Mouse (Mus musculus) neural tube, embryonic 15.5 days (tissue): ENCODE data around the gene Tmem164. TPM values are rescaled to one million over a fixed set of nuclear protein-coding genes. Genes with fewer than 3 reads are reported as not detected.
A peak's percentile ranks its signal among the peaks of the same experiment; 100 is the strongest.
"Not testable (repeated sequence)": the region's sequence is repeated elsewhere in the genome, so short reads cannot be mapped to it uniquely, and the experiment has no call there.

Experiments
- ATAC-seq: fragments of 200-750 bp; cut with Nextera tagmentation; 2 replicates; pipeline ENCODE4 v1.8.0; 2017; ENCODE audit warnings: mild to moderate bottlenecking, moderate TSS enrichment, moderate library complexity; ENCODE audit not compliant: low FRiP score
- H3K27ac ChIP-seq: fragments of 300-500 bp; sonication (generic); replicated peaks from 2 replicates; pipeline ENCODE4 v1.5.1; 2015; ENCODE audit warnings: mild to moderate bottlenecking, inconsistent platforms
- H3K27me3 ChIP-seq: fragments of 300-500 bp; sonication (generic); replicated peaks from 2 replicates; pipeline ENCODE4 v1.6.1; 2015; ENCODE audit warnings: inconsistent platforms
- H3K36me3 ChIP-seq: fragments of 300-500 bp; sonication (generic); 2 replicates; pipeline ENCODE4 v1.6.1; 2015; ENCODE audit warnings: inconsistent platforms
- H3K4me1 ChIP-seq: fragments of 300-500 bp; sonication (generic); 2 replicates; pipeline ENCODE4 v1.6.1; 2015; ENCODE audit warnings: inconsistent platforms
- H3K4me2 ChIP-seq: fragments of 300-500 bp; sonication (generic); 2 replicates; pipeline ENCODE4 v1.6.1; 2015; ENCODE audit warnings: inconsistent platforms, mild to moderate bottlenecking, moderate library complexity
- H3K4me3 ChIP-seq: fragments of 300-500 bp; sonication (generic); replicated peaks from 2 replicates; pipeline ENCODE4 v1.5.1; 2015; ENCODE audit warnings: mild to moderate bottlenecking, inconsistent platforms
- H3K9ac ChIP-seq: fragments of 300-500 bp; sonication (generic); replicated peaks from 2 replicates; pipeline ENCODE4 v1.6.1; 2015; ENCODE audit warnings: mild to moderate bottlenecking, inconsistent platforms
- H3K9me3 ChIP-seq: fragments of 300-500 bp; sonication (generic); replicated peaks from 2 replicates; pipeline ENCODE4 v1.6.1; 2016; ENCODE audit warnings: inconsistent platforms
- WGBS: fragments of 180-500 bp; shearing (Covaris S2); methylation state at CpG from one replicate; pipeline ENCODE4 v1.1.7; 2015; ENCODE audit warnings: mixed read lengths; 5-methylcytosine and 5-hydroxymethylcytosine counted together
- polyA plus RNA-seq: library from polyadenylated mRNA; unstranded; fragments of >200 nt; fragmentation: Nextera tagmentation; extraction: Ambion mirVana; gene quantifications from 2 replicates; pipeline ENCODE4 v1.2.1, GENCODE M21; 2015

Gene Tmem164
- 24.4 and 28.7 TPM in 2 replicates for polyA plus RNA-seq

GRCm38 (mm10) chrX:142681056-142681615 lies at the start of gene Tmem164:
Tmem164 (plus strand) TSS chrX:142681406.
- peak within 1 kb of the TSS; percentile 54 for H3K9ac ChIP-seq
- H3K36me3 ChIP-seq, result no peaks in the 10 kb centered on the region
- peak within 1 kb of the TSS; percentile 56 for H3K4me3 ChIP-seq
- H3K4me2 ChIP-seq, result peak within 1 kb of the TSS; percentile 63
- H3K4me1 ChIP-seq, result peaks cover 32% of the 10 kb centered on the region
- H3K27me3 ChIP-seq, result peaks cover 4% of the 10 kb centered on the region; the same call in 1 of the 2 replicates
- peak within 1 kb of the TSS; percentile 87 for H3K27ac ChIP-seq
- peak; percentile 82 for ATAC-seq
- no peaks in the 10 kb centered on the region for H3K9me3 ChIP-seq
- WGBS, result 15% methylated on average over 27 of the region's 38 CpGs

DNA sequence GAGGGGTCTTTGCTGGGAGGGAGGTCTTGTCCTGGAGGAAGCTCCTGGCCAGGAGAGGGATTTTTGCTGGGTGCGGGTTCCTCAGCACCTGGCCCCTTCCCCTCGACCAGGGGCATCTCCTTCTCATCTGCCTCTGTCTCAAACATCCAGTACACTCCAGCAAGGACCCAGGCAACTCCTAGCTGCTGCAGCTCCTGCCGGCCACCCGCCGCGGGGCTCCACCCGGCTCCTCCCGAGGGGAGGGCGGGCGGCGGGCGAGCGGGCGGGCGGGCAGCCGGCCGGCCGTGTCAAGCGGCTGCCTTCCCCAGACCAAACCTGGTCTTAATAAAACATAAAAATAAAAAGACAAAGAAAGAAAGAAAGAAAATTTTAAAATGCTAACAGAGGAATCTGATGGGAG lies 48.2 kb upstream of the Tmem164 start:
- not testable (repeated sequence) for ATAC-seq, H3K4me1 ChIP-seq, H3K9ac ChIP-seq, H3K27me3 ChIP-seq, H3K36me3 ChIP-seq, H3K4me3 ChIP-seq, H3K9me3 ChIP-seq, H3K27ac ChIP-seq
- 20% methylated on average over 13 of the region's 19 CpGs for WGBS
- peak overlapping the region; percentile 34 for H3K4me2 ChIP-seq

DNA sequence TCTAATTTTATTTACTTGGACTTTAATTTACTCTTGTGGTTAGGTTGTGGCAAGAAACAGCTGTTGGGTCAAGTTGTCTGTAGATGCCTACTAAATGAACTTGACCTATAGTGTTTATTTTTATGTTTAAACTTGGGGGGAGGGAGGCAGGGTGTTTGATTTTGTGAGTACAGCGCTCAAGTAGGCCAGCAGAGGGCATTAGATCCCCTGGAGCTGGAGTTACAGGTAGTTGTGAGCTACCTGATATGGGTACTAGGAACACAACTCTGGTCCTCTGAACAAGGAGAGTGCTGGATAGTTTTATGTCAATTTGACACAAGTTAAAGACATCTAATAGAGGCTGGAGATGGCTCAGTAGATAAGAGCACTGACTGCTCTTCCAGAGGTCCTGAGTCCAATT lies 34.0 kb upstream of the Tmem164 start:
- Histone ChIP-seq H3K9me3 (no peaks in the 10 kb centered on the region), H3K36me3 (no peaks in the 10 kb centered on the region), H3K4me3 (no peak overlapping the region), H3K4me1 (no peaks in the 10 kb centered on the region), H3K27me3 (no peaks in the 10 kb centered on the region), H3K9ac (no peak overlapping the region), H3K27ac (no peak overlapping the region), H3K4me2 (no peak overlapping the region)
- 78% methylated on average over 1 of the region's 1 CpGs for WGBS
- ATAC-seq, result no peak

- ATAC-seq, result no peak
- no peak overlapping the region for H3K4me3 ChIP-seq
- 66% methylated on average over 6 of the region's 6 CpGs for WGBS
Measured at GRCm38 (mm10) chrX:142650117-142650764, 31.0 kb upstream of the Tmem164 start.

GRCm38 (mm10) chrX:142664704-142665422 lies 16.3 kb upstream of the Tmem164 start:
- Histone ChIP-seq H3K36me3 (no peaks in the 10 kb centered on the region), H3K27me3 (peaks cover 25% of the 10 kb centered on the region), H3K4me1 (no peaks in the 10 kb centered on the region), H3K4me3 (no peak overlapping the region), H3K9me3 (no peaks in the 10 kb centered on the region), H3K4me2 (no peak overlapping the region), H3K27ac (no peak overlapping the region), H3K9ac (no peak overlapping the region)
- ATAC-seq, result no peak
- 82% methylated on average over 4 of the region's 4 CpGs for WGBS

More at GRCm38 (mm10) chrX:142650117-142650764, 31.0 kb upstream of the Tmem164 start:
- H3K27me3 ChIP-seq, result no peaks in the 10 kb centered on the region
- no peak overlapping the region for H3K4me2 ChIP-seq
- no peaks in the 10 kb centered on the region for H3K4me1 ChIP-seq
- H3K27ac ChIP-seq, result no peak overlapping the region
- H3K9ac ChIP-seq, result no peak overlapping the region
- H3K36me3 ChIP-seq, result no peaks in the 10 kb centered on the region
- no peaks in the 10 kb centered on the region for H3K9me3 ChIP-seq

- Histone ChIP-seq H3K9me3 (no peaks in the 10 kb centered on the region), H3K4me3 (no peak overlapping the region), H3K36me3 (no peaks in the 10 kb centered on the region), H3K4me2 (no peak overlapping the region), H3K4me1 (no peaks in the 10 kb centered on the region), H3K27me3 (peaks cover 25% of the 10 kb centered on the region), H3K9ac (no peak overlapping the region), H3K27ac (no peak overlapping the region)
- no peak for ATAC-seq
Measured at GRCm38 (mm10) chrX:142665423-142665805, 15.8 kb upstream of the Tmem164 start.

DNA sequence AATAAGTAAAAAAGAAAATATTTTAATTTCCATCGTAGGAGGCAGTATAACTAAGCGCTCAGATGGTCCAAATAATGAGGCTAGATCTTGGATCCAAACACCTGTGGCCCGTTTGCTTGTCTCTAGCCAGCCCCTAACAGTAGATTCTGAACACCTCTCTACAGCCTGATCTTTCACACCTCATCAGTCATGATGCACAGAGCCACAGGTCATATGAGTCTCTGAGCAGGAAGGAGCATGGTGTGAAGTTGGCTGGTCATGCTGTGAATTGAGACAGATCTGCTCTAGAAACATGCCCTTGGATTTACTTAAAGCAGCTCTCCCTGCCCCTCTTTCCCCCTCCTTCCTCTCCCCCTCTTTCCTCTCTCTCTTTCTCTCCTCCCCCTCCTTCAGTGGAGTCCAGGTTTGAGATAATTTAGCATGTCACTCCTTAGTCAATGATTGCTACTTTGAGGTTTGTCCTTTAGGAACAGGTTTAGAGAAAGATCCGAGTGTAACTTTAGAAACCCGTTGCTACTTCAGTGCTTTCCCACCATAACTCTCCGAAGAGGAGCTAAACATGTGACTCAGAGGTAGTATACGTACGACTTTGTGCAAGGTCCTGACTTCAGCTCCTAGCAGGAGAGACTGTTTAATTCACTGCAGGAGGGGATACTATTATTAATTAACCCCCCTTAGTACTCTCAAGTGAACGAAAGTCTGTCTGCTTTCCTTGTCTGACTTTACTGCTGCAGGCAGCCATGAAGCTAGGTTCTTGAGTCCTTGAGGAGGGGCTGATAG lies 11.7 kb upstream of the Tmem164 start:
- Histone ChIP-seq H3K4me2 (no peak overlapping the region), H3K36me3 (no peaks in the 10 kb centered on the region), H3K9me3 (no peaks in the 10 kb centered on the region), H3K9ac (no peak overlapping the region), H3K27me3 (peaks cover 18% of the 10 kb centered on the region), H3K4me1 (no peaks in the 10 kb centered on the region), H3K27ac (no peak overlapping the region), H3K4me3 (no peak overlapping the region)
- no peak for ATAC-seq
- WGBS, result 70% methylated on average over 9 of the region's 9 CpGs

DNA sequence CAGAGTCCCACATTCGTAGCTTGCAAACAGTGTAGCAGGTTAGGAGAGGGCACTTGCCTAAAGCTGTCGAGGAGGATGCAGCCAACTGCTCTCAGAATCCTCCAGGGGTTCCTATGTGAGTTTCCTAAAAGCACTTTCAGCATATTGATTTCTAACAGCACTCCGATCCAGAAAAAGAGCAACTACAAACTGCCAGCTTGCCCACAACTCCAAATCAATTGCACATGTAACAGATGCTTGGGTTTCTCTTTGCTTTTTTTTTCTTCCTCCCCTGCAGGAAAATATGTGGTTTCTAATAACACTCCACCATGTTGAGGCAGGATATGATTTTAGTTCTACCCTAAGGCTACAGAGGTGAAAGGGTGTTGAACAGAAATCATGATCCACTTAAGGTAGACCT lies 11.1 kb upstream of the Tmem164 start:
- H3K36me3 ChIP-seq, result no peaks in the 10 kb centered on the region
- no peaks in the 10 kb centered on the region for H3K9me3 ChIP-seq
- H3K4me2 ChIP-seq, result no peak overlapping the region
- no peak overlapping the region for H3K27ac ChIP-seq
- H3K4me1 ChIP-seq, result no peaks in the 10 kb centered on the region
- no peak for ATAC-seq
- 56% methylated on average over 3 of the region's 3 CpGs for WGBS
- no peak overlapping the region for H3K4me3 ChIP-seq
- no peak overlapping the region for H3K9ac ChIP-seq
- peaks cover 18% of the 10 kb centered on the region for H3K27me3 ChIP-seq

DNA sequence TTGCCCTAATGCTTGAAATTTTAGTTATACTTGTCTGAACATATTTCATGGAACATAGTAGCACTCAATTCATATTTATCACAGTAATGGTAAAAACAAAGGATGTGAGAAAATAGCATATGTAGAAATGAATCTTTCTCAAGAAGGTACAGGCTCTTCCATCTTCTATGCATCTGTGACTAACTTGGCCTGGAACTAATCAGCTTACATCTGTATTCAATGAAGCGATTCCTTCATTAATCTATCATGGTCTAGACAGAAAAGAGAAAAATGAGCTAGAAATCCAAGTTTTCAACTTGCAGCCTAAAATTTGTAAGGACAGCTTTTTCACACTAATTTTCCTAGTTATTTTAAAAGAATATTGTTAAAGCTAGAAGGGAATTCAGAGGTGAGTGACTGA lies 10.1 kb upstream of the Tmem164 start:
- Histone ChIP-seq H3K27me3 (peaks cover 17% of the 10 kb centered on the region), H3K36me3 (no peaks in the 10 kb centered on the region), H3K4me3 (no peak overlapping the region), H3K9me3 (no peaks in the 10 kb centered on the region), H3K4me2 (no peak overlapping the region), H3K27ac (no peak overlapping the region), H3K9ac (no peak overlapping the region), H3K4me1 (no peaks in the 10 kb centered on the region)
- 74% methylated on average over 1 of the region's 1 CpGs for WGBS
- no peak for ATAC-seq

GRCm38 (mm10) chrX:142672701-142673100 lies 8.5 kb upstream of the Tmem164 start:
- Histone ChIP-seq H3K9me3 (no peaks in the 10 kb centered on the region), H3K4me1 (no peaks in the 10 kb centered on the region), H3K27ac (no peak overlapping the region), H3K4me3 (no peak overlapping the region), H3K4me2 (no peak overlapping the region), H3K9ac (no peak overlapping the region), H3K27me3 (peaks cover 11% of the 10 kb centered on the region; the same call in 1 of the 2 replicates), H3K36me3 (no peaks in the 10 kb centered on the region)
- 92% methylated on average over 1 of the region's 1 CpGs for WGBS
- ATAC-seq, result no peak

DNA sequence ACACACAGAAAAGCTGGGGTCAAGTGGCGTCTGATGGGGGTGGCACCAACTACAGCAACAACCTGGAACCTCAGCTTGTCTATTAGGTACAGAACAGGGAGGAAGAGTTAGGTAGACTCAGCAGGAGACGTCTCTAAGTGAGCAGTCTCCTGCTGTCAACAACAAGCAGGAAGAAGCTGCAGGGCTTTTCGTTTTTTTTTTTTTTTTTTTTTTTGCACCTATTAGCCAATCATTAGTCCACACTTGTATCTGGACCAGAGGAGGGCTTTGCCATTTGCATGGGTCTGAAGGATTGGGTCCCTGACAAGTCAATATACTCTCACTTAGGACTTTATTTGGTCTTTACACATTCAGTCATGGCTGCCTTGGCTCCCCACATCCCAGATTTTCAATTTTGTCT lies 4.0 kb upstream of the Tmem164 start:
- H3K36me3 ChIP-seq, result no peaks in the 10 kb centered on the region
- no peaks in the 10 kb centered on the region for H3K9me3 ChIP-seq
- ATAC-seq, result no peak
- no peak overlapping the region for H3K27ac ChIP-seq
- 45% methylated on average over 3 of the region's 3 CpGs for WGBS
- H3K4me1 ChIP-seq, result 0 out of 2 replicates have a peak, but pooled peaks cover 4% of the 10 kb centered on the region
- H3K4me2 ChIP-seq, result no peak overlapping the region
- no peak overlapping the region for H3K9ac ChIP-seq
- peaks cover 7% of the 10 kb centered on the region; the same call in 1 of the 2 replicates for H3K27me3 ChIP-seq
- no peak overlapping the region for H3K4me3 ChIP-seq
